Mouse (Mus musculus) layer of hippocampus, adult 9-11 months (tissue): ENCODE results near the gene Cip2a.
A peak's percentile ranks its signal among the peaks of the same experiment; 100 is the strongest.

ENCODE experiments used
- DNase-seq: peaks from one replicate; pipeline ENCODE4 v3.0.0; 2022

Cip2a gene

DNA sequence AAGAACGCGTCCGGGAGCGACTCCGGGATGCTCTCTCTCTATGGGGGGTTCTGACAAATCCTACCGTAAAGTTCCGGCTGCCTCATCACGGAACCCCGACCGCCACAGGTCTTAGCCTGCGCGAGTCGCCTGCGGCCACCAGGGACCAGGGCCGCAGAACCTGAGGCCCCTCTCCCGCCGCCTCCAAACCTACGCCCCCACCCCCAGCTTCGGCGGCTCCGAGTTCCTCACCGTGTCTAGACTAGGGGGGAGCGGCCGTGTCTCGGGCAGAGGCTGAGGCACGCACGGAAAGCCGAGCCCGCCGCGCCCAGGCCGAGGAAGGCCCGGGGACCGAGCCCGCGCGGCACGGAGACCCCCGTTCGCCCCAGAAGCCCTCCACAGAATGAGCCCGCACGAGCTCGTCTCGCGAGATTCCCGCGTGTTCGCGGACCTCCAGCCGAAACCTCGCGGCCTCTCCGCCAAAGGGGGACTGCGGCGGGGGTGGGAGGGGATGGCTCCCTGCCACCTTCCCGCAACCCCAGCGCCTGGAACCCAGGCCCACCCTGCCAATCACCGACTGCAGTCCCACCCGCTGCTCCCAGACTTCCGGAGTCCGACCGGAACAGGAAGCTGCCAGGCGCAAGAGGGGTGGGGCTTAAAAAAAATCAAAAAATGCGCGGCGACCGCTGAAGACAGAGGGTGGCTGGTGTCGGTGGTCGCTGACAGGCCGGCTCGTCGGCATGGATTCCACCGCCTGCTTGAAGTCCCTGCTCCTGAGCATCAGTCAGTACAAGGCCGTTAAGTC is at the start of gene Cip2a, which contains the start of gene Dzip3:
Gene Cip2a (plus strand): TSS at position 627 of the 784 bp plus-strand sequence.
Gene Dzip3 (minus strand): TSS at position 607 of the 784 bp plus-strand sequence.
- peak; percentile 92 for DNase-seq

- DNase-seq, result no peak
Measured at GRCm38 (mm10) chr16:48972996-48973395, 21.0 kb upstream of the Cip2a start.

GRCm38 (mm10) chr16:48973548-48973947 is 20.4 kb upstream of the Cip2a start:
- DNase-seq, result no peak

- DNase-seq, result no peak
Measured at GRCm38 (mm10) chr16:48979965-48980364, 14.0 kb upstream of the Cip2a start.

DNA sequence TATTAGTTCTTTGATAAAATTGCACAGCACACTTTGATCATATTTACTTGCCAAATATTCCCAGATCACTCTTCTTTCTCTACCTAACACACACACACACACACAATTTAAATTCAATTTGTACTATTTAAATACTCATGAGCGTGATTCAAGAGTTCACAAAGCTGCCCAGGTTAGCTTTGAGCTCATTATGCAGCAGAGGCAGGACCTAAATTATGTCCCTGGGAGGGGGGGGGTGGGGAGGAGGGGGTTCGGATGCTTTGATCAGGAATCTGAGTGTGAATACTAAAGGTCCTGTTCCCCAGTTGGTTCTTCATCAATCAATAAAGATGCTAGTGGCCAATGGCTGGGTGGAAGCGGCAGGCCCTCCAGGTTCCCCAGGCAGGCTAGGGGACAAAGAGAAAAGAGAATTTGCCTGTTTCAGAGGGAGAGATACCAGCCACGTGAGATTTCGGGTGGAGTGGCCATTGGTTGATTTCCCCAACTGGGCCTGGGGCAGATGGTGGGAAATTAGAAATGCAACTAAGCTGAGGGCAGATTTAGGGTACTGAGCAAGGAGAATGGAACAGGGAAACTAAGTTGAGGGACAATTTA is 8.9 kb upstream of the Cip2a start:
- no peak for DNase-seq

DNA sequence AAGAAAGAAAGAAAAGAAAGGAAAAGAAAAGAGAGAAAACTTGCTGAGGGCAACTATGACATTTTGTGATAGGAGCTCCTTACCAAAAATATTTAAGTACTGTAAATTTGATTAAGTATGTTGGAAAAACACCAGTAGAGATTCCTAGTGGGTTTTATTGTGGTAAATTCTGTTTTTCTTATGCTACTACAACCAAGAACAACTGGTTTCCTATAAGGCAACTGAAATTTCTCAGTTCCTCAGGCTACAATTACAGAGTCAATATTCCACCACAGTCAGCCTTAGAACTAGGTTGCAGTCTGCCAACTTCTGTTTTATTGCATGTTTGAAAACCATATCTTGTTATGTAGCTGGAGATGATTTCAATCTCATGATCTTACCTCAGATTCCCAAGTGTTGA is 4.3 kb upstream of the Cip2a start:
- DNase-seq, result no peak

DNA sequence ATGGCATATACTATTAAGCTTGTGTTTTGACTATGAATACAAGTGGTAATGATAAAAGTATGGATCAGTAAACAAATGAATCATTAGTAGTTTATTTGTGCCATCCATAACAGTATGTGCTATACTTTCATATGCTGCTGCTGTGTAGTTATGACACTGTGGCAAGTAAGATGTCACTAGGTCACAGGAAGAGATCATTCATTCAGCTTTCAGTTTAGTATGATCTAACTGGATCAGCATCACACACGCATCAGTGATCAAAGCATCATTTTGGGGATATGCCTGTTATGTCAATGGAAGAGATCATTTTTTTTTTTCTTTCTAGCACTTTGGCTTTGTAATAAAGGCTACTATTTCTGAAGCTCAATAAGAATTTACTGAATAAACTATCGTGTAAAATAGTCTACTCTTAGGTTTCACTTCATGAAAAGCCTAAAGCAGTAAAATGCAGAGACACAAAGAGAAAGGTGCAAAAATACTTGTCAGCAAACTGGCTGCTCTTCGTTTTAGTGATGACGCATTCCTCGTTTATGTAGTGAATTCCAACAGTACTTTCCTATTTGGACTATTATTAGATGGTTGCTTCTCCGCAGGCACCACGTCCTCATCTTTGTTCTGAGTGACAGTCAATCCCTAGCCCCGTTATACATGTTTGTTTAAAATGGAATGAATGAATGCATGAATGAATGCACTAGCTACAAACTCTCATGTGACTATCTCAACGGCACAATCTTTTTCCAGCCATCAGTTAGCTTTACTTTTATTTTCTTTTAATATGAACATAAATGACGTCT is 1.4 kb upstream of the Cip2a start:
- DNase-seq, result no peak

- no peak for DNase-seq
Measured at GRCm38 (mm10) chr16:48993231-48993558, 790 bp upstream of the Cip2a start.

DNA sequence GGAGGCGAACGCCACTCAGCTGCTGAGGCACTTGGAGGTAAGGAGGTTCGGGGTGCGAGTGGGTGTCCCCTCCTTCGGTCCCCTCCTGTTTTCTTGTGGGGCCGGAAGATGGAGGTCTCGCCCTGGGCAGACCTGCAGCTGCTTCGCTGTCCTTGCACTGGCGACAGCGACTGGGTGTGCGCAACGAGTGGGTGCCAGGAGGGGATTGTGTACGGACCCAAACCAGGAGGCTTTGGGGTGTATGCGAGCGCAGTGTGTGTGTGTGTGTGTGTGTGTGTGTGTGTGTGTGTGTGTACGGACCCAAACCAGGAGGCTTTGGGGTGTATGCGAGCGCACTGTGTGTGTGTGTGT is 333 bp downstream of the Cip2a start:
- no peak for DNase-seq

GRCm38 (mm10) chr16:49004151-49004550 is 10.2 kb downstream of the Cip2a start:
- DNase-seq, result peak; percentile 64

- no peak for DNase-seq
Measured at GRCm38 (mm10) chr16:49016620-49017332, 22.8 kb downstream of the Cip2a start.

- DNase-seq, result no peak
Measured at GRCm38 (mm10) chr16:49035852-49036251, 41.9 kb downstream of the Cip2a start.

DNA sequence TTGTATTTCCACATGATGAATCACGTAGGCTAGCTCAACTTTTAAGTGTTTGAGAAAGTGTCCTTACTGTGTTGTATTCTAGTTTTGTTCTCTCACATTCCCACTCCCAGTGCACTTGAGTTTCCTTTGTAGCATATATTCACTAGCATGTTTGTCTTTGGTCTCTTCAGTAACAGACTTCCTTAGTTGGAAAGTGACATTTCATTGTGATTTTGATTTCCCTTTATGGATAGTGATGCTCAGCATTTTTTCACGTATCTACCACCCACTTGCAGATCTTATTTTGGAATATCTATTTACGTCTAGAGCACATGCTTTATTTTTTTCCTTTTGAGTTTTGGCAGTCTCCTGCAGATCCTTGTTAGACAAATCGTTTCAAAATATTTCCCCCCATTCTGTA is 43.8 kb downstream of the Cip2a start:
- DNase-seq, result no peak

- no peak for DNase-seq
Measured at GRCm38 (mm10) chr16:49040554-49041221, 46.7 kb downstream of the Cip2a start.

DNA sequence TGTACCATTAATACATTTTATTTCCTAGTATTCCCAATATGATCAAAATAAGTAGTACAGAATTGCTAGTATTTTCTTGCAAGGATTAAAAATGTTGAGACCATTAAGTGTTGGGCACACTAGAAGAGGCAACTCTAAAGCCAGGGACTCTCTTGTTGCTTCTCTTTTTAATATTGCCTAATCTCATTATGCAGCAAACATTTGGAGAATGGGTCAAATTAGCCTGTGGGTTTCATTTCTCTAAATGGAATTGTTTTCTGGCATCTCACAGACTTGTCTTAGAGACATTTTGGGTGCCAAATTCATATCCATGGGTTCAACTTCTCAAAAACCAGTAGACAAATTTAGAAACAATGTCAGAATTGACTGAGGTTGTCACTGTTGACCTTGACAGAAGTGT is 55.2 kb downstream of the Cip2a start:
- no peak for DNase-seq

DNA sequence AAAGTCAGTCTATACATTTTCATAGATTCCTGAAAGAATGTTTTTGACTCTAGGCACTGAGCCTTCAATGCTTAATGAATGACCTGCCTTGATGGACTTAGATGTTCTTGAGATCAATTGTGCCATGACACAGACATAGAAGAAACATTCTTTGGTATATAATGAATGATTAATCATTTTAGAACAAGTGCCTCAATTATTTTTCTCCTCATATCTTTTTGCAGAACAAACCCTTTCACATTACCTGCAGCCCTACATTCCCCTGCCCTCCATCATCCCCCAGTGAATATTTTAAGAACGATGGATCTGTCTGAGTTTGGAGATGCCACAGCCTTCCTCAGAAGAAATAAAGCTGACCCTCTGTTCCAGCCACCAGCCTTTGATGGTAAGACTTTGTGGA is 63.2 kb downstream of the Cip2a start, which contains the start of gene Myh15:
Gene Myh15 (plus strand): TSS at position 301 of the 400 bp plus-strand sequence.
- no peak for DNase-seq
